Mouse (Mus musculus): ENCODE measurements around the gene Gm35549.
A peak's percentile ranks its signal among the peaks of the same experiment; 100 is the strongest.
"Not testable (repeated sequence)": the region's sequence is repeated elsewhere in the genome, so short reads cannot be mapped to it uniquely, and the experiment has no call there.

Gene Gm35549

DNA sequence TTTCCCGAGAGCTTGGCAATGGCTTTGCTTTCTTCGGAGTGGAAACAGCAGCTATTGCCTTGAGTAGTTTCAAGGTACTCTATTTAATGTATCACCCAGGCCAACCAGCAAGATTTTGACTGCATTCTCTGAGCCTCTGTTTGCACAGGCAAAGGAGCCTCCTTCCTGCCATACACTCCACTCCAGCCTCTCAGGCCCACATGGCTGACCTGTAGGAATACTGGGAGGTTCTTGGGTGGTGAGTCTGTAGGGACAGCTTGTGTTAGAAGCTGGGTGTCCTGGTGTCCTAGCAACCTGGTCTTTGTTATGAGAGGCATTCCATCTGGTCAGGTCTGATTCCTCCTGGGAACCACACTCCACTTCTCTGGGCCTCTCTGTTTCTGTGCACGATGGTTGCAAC is at the start of gene Gm35549:
TSS of gene Gm35549 (minus strand) at position 276 of the 400 bp plus-strand sequence.
- DNase-seq, result peak; percentile 37 to 66

DNA sequence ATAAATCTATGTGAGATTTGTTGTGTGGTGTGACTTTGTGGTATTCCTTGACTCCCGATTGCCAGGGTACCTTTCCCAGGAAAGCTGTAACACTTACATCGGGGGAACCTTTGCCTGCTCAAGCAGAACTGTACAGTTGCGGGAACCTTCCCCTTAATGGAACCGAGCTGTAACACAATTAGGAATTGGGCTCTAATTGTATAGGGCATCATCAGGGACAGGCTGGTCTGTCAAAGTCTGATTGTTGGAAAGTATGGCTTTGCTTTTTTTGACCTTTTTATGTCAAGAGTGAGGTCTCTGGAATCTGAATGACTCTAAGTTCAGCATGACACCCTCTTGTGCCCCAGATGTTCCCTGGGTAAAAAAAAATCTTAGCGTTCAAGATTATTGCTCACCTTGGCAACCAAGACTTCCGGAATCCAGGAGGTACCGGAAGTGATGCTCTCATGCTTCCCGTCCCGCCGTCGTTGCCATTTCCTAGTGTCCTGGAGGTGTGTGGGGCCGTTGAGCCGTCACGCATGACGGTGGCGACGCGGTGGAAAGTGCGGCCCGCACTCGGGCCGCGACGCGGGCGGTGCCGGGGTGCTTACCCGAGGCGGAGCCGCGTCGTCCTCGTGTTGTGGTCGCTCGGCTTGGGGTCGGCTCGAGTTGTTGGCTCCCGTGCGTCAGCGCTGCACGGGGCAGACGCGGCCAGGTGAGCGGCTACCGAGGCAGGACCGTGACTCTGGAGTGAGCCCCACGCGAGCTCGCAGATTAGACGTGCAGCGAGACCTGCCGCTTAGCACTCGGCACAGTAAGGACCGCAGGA is 42.7 kb upstream of the Gm35549 start:
- peak; percentile 67 to 80 for DNase-seq

DNA sequence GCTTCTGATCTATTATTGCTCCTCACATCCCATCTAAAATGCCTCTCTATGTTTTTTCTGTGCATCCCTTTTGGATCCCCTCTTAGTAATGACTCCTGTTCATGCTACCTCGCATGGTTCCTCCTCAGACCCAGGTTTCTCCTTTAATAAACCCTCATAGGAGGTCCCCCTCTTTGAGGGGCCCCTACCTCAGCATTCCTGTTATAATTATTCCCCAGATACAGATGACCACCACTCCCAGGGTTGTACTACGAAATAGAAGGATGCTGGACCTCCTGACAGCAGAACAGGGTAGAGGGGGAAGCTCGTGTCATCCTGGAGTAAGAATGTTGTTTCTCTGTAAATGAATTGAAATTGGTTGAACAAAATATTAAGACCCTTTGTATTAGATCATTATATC is 41.5 kb upstream of the Gm35549 start, which contains the start of gene Zkscan7:
TSS of gene Zkscan7 (plus strand) at position 301 of the 400 bp plus-strand sequence.
- no peak for DNase-seq

DNA sequence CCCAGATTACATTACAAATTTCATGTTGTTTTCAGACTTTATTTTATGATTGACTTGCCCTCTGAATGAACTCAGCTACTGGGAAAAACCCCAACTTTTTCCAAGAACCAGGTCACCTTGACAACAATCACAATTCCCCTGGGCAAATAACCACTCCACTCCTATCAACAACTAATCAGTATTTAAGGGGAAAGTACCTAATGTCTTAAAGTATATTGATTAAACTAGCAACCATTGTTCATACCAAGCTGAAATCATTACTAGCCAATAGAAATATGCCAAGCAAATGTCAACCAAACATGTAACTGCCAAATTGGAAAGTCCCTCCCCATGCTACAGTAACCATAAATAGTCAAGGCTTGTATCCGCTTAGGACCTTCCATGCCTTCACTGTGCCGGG is 31.3 kb upstream of the Gm35549 start:
- DNase-seq, result no peak

DNA sequence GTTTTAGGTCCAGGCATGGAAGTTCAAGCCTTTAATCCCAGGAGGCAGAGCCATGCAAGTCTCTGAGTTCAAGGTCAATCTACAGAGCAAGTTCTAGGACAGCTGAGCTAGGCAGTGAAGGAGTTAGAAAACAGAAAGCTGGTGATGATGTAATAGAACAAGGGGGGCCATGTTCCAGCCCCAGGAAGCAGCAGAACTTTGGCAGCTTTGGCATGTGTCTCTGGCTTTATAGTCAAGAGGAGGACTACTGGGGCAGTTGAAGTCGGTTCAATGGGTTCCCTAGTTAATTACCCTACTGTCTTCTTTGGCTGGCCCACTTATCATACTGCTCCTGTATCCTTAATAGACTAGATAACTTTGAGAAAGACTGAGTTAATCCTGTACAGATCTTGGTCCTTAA is 30.8 kb upstream of the Gm35549 start:
- no peak for DNase-seq

DNA sequence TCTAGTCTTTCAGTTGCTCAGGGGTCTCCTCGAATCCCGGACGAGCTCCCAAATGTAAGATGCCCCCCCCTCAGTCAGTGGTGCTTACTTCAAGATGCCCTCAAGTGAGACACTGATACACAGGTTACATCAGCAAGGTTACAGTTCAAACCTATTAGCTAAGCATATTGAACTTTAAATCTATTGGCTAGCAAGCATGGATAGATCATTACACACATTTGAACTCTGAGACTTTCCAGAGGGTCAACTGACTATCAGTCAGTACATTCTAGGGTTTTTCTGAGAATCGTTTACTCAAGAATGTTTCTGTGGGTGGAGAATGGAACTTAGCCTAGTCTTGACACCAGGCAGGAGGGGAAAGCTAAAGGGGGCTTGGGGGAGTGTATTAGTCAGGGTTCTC is 28.8 kb upstream of the Gm35549 start:
- no peak for DNase-seq

DNA sequence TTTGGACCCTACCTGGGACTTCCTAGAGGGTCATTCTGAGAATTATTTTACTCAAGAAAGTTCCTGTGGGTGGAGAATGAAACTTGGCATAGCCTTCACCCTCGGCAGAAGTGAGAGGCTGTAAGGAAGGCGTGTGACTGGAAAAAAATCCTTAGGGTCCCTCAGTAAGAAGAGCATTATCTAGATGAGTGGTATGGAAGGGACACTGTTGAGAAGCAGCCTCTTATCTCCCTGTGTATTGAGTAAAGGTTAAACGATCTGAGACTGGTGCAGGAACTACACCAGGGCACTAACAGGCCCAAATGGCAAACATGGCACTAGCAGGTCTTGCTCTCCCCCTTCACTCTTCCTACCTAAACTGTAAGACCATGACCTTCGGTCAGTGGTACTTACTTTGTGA is 22.4 kb upstream of the Gm35549 start:
- no peak for DNase-seq

DNA sequence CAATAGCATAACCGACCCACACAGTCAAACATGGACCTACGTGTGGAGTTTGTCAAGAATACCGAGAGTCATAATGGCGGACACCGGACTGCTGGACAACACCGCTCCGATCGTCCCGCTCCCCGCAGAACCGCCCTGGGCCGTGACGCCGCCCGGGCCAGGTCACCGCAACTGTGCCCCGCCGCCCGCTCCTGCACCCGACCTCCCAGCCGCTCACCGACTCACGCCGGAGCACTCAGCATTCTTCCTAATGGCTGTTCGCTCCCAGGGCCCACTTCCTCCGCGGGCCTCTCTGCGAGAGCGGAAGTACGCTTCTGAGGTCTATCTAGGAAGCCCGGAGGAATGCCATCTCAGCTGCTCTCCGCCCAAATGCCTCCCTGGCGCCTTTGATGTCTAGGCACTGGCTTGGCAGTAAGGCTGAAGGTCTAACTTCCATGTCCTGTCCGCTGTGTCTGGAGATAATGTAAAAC is 21.9 kb upstream of the Gm35549 start, which contains the start of gene Zfp445:
TSS of gene Zfp445 (minus strand) at position 310 of the 470 bp plus-strand sequence.
- peak; percentile 82 to 85 for DNase-seq

DNA sequence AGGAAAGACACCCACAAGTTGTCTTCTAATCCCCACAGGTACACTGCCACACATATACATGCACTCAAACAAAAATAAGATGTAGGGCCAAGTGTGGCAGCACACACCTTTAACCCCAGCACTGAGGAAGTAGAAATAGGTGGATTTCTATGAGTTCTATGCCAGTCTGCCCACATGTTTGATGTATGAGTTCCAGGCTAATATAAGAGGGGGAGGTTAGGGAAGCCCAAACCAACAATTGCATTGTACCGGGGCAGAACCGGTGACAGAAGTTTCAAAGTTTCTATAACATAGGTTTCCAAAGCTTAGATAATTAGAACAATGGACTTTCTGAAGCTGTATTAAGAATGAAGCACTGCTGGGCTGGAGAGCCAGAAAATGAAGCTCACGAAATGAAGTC is 21.0 kb upstream of the Gm35549 start:
- no peak for DNase-seq

DNA sequence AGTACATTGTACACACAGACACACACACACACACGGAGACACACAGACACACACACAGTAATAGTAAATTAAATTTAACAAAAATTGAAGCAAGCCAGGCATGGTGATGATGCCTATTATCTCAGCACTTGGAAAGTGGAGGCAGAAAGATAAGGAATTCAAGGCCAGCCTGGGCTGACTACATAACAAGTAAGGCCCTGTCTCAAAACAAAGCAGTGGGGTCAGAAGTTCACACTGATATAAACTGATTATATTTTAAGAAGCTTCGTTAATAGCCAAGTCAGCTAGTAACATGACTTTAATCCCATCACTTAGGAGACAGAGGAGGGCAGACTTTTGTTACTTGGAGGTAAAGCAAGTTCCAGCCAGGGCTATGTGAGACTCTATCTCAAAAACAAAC is 19.9 kb upstream of the Gm35549 start:
- no peak for DNase-seq

DNA sequence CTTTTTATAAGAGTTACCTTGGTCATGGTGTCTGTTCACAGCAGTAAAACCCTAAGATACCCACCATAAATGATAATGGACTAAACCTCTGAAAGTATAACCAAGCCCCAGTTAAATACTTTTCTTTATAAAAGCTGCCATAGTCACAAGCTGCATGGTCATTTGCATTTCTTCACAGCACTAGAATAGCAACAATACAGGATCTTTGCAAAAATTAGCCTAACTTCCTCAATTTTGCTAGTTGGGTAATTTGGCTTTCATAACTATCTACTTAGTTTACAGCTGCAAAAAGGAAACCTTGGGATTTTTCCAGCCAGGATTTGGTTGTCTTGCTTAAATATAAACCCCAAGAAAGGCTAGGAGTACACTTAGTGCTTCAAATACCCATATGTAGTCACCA is 16.9 kb upstream of the Gm35549 start:
- DNase-seq, result no peak

DNA sequence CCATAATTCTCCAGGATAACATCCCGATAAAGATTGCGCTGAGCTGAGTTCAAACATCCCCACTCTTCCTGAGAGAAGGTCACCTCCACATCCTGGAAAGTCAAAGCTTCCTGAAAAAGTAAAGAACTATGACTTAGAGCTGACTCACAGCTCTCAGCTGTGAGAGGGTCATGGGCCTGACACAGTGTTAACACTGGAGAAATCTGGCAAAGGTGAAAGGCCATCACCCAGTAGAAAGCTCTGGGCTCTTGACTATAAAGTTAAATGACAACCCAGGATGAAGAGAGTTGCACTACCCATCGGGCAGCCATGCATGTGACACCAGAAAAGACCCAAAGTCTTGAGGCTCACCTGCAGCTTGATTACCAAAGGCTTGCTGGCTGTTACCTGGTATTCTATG is 12.9 kb upstream of the Gm35549 start:
- DNase-seq, result no peak

DNA sequence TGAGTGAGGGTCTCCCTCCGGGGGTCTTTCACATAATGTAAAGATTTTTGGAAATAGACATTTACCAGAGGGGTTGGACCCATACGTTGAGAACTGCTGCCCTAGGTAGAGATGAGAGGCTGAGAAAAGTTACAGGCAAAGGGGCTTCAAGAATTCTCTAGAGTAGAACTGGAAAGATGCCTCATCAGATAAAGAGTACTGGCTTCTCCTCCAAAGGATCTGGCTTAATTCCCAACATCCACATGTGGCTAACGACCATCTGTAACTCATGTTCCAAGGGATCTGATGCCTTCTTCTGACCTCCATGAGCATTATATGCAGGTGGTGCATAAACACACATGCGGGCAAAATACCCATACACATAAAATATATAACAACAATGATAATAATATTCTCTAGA is 11.8 kb upstream of the Gm35549 start:
- no peak for DNase-seq

DNA sequence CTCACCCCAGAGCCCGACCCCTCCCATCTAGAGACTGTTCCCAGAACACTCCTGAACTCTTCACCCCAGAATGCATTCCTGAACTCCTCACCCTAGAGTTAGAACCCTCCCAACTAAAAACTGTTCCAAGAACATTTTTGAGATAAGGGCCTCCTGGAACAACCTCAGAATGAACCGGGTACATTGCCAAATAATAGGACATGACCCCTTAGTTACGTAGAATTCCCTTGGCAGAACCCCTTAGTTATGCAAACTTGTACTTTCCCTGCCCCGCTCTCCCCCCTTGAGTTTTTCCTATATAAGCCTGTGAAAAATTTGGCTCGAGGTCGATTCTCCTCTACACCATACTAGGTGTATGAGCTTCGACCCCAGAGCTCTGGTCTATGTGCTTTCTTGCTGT is 11.3 kb upstream of the Gm35549 start:
- not testable (repeated sequence) for DNase-seq

DNA sequence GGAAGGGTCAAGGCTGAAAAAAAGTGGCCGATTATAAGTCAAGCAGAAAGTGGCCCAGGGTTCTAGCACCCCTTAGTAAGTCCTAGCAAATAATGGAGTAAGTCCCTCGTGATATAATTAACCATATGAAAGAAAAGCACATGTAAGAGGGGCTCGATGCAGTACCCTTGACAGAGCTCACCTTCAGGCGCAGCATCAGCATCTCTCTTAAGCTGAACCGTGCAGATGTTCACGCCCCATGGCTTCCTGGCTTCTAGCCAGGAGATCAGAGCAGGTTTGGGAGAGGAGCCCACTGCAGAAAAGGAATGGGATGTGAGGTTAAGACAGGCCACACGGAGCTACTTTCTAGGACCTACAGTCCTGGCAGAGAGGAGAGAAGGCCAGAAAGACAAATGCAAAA is 10.7 kb upstream of the Gm35549 start:
- no peak for DNase-seq

DNA sequence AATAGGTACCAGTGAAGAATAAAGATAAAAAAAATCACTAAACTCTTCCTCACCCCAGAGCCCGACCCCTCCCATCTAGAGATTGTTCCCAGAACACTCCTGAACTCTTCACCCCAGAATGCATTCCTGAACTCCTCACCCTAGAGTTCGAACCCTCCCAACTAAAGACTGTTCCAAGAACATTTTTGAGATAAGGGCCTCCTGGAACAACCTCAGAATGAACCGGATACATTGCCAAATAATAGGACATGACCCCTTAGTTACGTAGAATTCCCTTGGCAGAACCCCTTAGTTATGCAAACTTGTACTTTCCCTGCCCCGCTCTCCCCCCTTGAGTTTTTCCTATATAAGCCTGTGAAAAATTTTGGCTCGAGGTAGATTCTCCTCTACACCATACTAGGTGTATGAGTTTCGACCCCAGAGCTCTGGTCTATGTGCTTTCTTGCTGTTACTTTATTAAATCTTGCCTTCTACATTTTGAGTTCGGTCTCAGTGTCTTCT is 4.0 kb upstream of the Gm35549 start:
- DNase-seq, result not testable (repeated sequence)

DNA sequence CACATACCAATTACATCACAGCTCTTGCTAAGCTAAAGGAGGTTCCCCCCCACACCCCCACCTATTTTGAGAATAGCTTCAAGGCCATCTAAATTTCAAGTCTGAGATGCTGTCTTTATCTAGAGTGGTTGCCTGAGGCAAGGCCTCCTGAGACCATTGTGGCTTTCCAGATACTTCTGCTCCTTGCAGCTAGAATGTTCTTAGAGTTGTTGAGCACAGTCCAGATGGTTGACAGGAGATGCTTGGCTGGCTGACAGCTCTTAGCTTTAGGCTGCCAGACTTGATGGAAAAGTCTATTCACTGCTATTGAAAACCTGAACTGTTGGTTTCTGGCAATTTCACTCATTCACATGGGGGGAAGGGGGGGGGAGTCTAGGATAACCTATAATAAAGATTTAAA is 2.3 kb upstream of the Gm35549 start:
- DNase-seq, result no peak

DNA sequence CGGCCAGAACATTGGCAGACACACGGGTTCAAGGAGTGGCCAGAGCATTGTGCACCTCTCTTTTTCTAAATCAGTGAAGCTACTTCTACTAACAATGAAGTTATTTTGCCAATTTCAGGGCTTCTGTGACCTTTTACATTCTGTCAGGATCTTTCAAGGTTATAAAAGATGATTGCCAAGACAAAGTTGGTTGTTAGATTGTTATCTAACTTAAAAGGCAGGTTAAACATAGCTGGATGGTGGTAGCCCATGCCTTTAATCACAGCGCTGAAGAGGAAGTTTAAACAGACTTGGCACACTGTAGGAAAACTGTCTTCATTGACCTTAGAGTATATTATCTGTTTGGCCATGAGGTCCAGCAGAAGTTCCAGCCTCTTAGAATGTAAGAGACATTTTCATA is 1.8 kb upstream of the Gm35549 start:
- no peak for DNase-seq

DNA sequence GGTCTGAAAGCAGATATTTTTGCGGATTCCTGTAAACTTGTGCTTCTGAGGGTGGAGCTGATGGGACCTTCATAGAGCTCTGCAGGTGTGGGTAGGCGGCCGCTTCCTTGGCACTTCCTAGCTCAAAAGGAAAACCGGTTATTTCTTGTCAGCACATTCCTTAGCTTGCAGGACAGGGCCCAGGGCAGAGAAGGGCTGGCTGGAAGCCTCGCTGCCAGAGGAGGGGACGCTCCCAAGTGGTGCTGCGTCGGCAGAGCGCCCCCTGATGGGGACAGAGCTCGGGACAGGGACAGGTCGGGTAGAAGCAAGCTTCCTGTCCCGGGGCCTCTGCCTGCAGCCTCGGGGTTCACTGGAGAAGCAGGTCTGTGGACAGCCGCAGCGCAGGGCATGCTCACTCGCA is 6.2 kb downstream of the Gm35549 start:
- DNase-seq, result peak; percentile 79 to 85

DNA sequence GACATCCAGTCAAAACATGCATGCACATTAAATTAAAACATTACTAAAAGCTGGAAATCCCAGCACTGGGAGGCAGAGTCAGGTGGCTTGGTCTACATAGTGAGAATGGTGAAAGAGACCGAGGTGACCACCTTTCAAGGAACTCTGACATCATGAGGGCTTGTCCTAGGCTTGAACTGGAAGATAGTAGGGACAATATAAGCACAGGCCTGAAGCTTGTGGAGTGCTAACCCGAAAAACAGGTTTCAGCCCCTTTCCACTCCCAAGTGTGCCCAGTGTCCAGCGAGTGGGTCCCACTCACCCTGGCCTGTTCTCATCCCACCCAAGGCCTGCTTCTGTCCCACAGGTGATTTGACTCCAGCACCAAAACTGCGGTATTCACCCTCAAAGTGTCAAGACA is 6.6 kb downstream of the Gm35549 start:
- DNase-seq, result no peak

DNA sequence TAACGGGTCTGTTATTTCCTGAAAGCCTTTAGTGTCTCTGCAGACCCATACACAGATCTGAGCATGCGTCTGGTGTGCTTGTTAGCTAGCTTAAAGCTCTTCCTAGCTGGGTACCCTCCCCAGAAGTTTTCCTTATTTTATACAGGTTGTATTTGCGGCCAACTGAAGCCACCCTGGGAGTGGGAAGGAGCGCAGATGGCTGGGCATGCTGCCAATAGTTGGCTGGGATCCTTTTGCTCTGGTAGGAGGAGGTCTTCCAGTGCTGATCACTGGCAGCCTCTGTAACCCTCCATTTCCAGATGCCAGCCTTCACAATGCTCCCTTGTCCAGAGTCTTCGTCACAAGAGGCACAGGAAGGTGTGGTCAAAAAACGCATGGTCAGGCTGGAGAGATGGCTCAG is 7.0 kb downstream of the Gm35549 start:
- peak in 1 of 2 experiments; percentile 10 for DNase-seq

DNA sequence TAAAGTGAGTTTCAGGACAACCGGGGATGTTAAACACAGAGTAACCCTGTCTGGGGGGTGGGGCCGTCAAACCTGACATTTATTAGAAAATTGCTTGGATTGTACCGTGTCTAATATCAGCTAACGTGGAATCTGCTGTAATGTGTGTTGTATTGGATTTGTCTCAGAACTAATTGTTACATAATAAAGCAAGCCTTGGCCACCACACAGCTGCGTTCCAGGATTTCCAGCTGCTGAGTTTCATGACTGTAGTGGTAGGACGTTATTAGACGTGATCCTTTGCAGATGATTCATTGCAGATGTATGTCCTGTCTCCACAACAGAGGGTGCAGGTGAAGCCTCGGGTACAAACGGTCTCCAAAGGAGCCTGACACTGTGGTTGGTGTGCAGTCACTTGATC is 7.7 kb downstream of the Gm35549 start:
- DNase-seq, result no peak

DNA sequence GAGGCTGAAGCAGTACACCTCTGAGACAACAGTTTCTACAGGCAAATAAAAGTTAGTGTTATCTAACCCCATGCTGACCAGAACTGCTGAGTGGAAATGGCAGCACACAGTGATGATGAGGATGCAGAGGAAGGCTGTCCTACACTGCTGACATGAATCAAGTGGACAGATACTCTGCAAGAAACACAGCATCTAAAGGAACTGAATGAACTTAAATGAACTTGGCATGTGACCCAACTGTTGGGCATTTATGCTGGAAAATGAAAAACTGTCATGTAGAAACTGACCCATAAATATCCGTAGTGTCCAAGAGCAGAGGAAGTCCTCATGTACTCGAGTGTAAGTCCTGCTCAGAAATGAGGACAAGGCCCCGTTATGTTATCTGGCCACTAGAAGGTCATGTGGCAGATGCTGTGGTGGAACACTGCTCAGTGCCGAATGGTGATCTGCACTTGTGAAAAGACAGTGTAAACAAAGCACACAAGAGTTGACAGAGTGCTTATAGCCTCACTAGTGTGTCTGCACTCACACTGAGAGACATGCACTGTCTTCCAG is 13.9 kb downstream of the Gm35549 start:
- no peak for DNase-seq

DNA sequence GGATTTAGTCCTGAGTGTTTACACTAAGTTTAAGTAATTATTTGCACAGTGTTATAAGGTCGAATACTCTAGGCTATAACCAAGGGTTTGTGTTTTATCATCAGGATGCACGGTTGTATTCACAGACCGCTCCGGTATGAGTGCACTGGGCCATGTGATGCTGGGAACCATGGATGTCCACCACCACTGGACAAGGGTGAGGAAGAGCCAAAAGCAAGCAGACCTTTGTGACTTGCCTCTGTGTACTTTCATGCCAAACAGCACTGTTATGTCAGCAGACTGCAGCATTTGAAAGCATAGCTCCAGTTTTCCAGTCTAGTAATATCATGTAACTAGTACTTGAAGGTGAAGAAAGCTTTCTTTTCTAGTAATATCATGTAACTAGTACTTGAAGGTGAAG is 17.1 kb downstream of the Gm35549 start:
- DNase-seq, result no peak

Data from lung, adult 18-20 months (tissue).